ENCODE assay signal across 18 mouse cellular contexts in genomic region chr8:97936836-97937235, GRCm38 (mm10).
DNase-seq lines count a peak whose midpoint lies in the region; ATAC-seq and TF ChIP-seq lines count a peak whose summit lies in the region.
"Had no signal": no experiment of that assay in that cellular context is flagged by ENCODE, and none has a peak within 500 bp of the region (broad histone marks: within the 10 kb centered on the region; RNA-seq: fewer than 3 reads in every experiment).

No protein-coding gene starts in this region.

- DNase-seq in forebrain, postnatal 0 days: peak; percentile 4
- DNase-seq in midbrain, embryonic 14.5 days: peak; percentile 25
- peak; percentile 19 for DNase-seq in cerebellum, adult 9-10 months
- DNase-seq in retina, postnatal 1 day: peak; percentile 46
- no peak for DNase-seq in frontal cortex, postnatal 10 days (ENCODE audit: low spot score in 2 of 2)
- DNase-seq in adipocyte (ENCODE audit: low spot score): no peak
- DNase-seq: adrenal gland, adult 2 months; embryo, embryonic 11 days; lung, postnatal 14 days; thymus, adult 18-20 months had no signal

- no peaks in the 10 kb centered on the region for H3K4me1 ChIP-seq in forebrain, postnatal 0 days (ENCODE audit: insufficient read depth)
- H3K4me1 ChIP-seq in forebrain, embryonic 16.5 days (replicated peaks; ENCODE audit: control insufficient read depth, insufficient read depth, low read length): no peaks in the 10 kb centered on the region
- H3K4me1 ChIP-seq in midbrain, embryonic 14.5 days (ENCODE audit: control insufficient read depth, insufficient read depth, low read length): no peaks in the 10 kb centered on the region
- no peaks in the 10 kb centered on the region for H3K4me1 ChIP-seq in midbrain, embryonic 13.5 days (replicated peaks)
- H3K4me1 ChIP-seq: embryonic facial prominence, embryonic 15.5 days; forebrain, embryonic 12.5 days; heart, embryonic 12.5 days; limb, embryonic 15.5 days had no signal

- no peaks in the 10 kb centered on the region for H3K27me3 ChIP-seq in forebrain, postnatal 0 days (ENCODE audit: insufficient read depth, low read length)
- H3K27me3 ChIP-seq in forebrain, embryonic 16.5 days (replicated peaks; ENCODE audit: control insufficient read depth, insufficient read depth, low read length): no peaks in the 10 kb centered on the region
- H3K27me3 ChIP-seq in midbrain, embryonic 14.5 days (ENCODE audit: control insufficient read depth, insufficient read depth, low read length): no peaks in the 10 kb centered on the region
- no peaks in the 10 kb centered on the region for H3K27me3 ChIP-seq in midbrain, embryonic 13.5 days
- H3K27me3 ChIP-seq: embryonic facial prominence, embryonic 15.5 days; forebrain, embryonic 12.5 days; heart, embryonic 12.5 days; limb, embryonic 15.5 days had no signal

- WGBS in forebrain, postnatal 0 days: 47% methylated on average over 3 of the region's 3 CpGs
- 57% methylated on average over 3 of the region's 3 CpGs for WGBS in forebrain, embryonic 16.5 days
- 67% methylated on average over 3 of the region's 3 CpGs for WGBS in midbrain, embryonic 14.5 days
- WGBS in midbrain, embryonic 13.5 days: 83% methylated on average over 3 of the region's 3 CpGs

- no peak overlapping the region for H3K4me2 ChIP-seq in forebrain, postnatal 0 days (ENCODE audit: low read depth)
- no peak overlapping the region for H3K4me2 ChIP-seq in forebrain, embryonic 16.5 days (ENCODE audit: low read length)
- H3K4me2 ChIP-seq in midbrain, embryonic 14.5 days (ENCODE audit: low read length): no peak overlapping the region
- H3K4me2 ChIP-seq in midbrain, embryonic 13.5 days (replicated peaks): no peak overlapping the region
- H3K4me2 ChIP-seq: embryonic facial prominence, embryonic 15.5 days; forebrain, embryonic 12.5 days; heart, embryonic 12.5 days; limb, embryonic 15.5 days had no signal

- ATAC-seq in forebrain, postnatal 0 days: no peak
- no peak for ATAC-seq in forebrain, embryonic 16.5 days
- ATAC-seq in midbrain, embryonic 14.5 days (ENCODE audit: low FRiP score, low TSS enrichment): no peak
- ATAC-seq in midbrain, embryonic 13.5 days: no peak
- ATAC-seq: intestine, postnatal 0 days had no signal

- H3K9me3 ChIP-seq in forebrain, postnatal 0 days (ENCODE audit: low read length): no peaks in the 10 kb centered on the region
- no peaks in the 10 kb centered on the region for H3K9me3 ChIP-seq in forebrain, embryonic 16.5 days (ENCODE audit: control insufficient read depth, low read length)
- H3K9me3 ChIP-seq in midbrain, embryonic 14.5 days (ENCODE audit: control insufficient read depth, low read length): no peaks in the 10 kb centered on the region
- no peaks in the 10 kb centered on the region for H3K9me3 ChIP-seq in midbrain, embryonic 13.5 days
- H3K9me3 ChIP-seq: embryonic facial prominence, embryonic 15.5 days; forebrain, embryonic 12.5 days; heart, embryonic 12.5 days; limb, embryonic 15.5 days had no signal

- no peaks in the 10 kb centered on the region for H3K36me3 ChIP-seq in forebrain, postnatal 0 days (ENCODE audit: insufficient read depth)
- no peaks in the 10 kb centered on the region for H3K36me3 ChIP-seq in forebrain, embryonic 16.5 days (ENCODE audit: control insufficient read depth, insufficient read depth)
- no peaks in the 10 kb centered on the region for H3K36me3 ChIP-seq in midbrain, embryonic 14.5 days (ENCODE audit: control insufficient read depth, insufficient read depth, low read length)
- H3K36me3 ChIP-seq in midbrain, embryonic 13.5 days: no peaks in the 10 kb centered on the region
- H3K36me3 ChIP-seq: embryonic facial prominence, embryonic 15.5 days; forebrain, embryonic 12.5 days; heart, embryonic 12.5 days; limb, embryonic 15.5 days had no signal

- H3K4me3 ChIP-seq in forebrain, postnatal 0 days (ENCODE audit: low read depth, low read length): no peak overlapping the region
- H3K4me3 ChIP-seq in forebrain, embryonic 16.5 days (replicated peaks; ENCODE audit: low read length): no peak overlapping the region
- no peak overlapping the region for H3K4me3 ChIP-seq in midbrain, embryonic 14.5 days (replicated peaks; ENCODE audit: low read depth, low read length)
- no peak overlapping the region for H3K4me3 ChIP-seq in midbrain, embryonic 13.5 days (replicated peaks)
- H3K4me3 ChIP-seq: embryonic facial prominence, embryonic 15.5 days; forebrain, embryonic 12.5 days; heart, embryonic 12.5 days; layer of hippocampus, adult 2 months; limb, embryonic 15.5 days had no signal

- H3K27ac ChIP-seq in forebrain, postnatal 0 days (ENCODE audit: low read depth, low read length): no peak overlapping the region
- no peak overlapping the region for H3K27ac ChIP-seq in forebrain, embryonic 16.5 days (ENCODE audit: low read length)
- H3K27ac ChIP-seq in midbrain, embryonic 14.5 days (replicated peaks; ENCODE audit: low read depth, low read length): no peak overlapping the region
- H3K27ac ChIP-seq in midbrain, embryonic 13.5 days: no peak overlapping the region
- H3K27ac ChIP-seq: embryonic facial prominence, embryonic 15.5 days; forebrain, embryonic 12.5 days; layer of hippocampus, adult 2 months; limb, embryonic 15.5 days had no signal

- no peak overlapping the region for H3K9ac ChIP-seq in forebrain, postnatal 0 days
- H3K9ac ChIP-seq in forebrain, embryonic 16.5 days (replicated peaks; ENCODE audit: low read depth, low read length): no peak overlapping the region
- no peak overlapping the region for H3K9ac ChIP-seq in midbrain, embryonic 14.5 days (replicated peaks; ENCODE audit: low read length)
- H3K9ac ChIP-seq in midbrain, embryonic 13.5 days (replicated peaks): no peak overlapping the region
- H3K9ac ChIP-seq: embryonic facial prominence, embryonic 15.5 days; forebrain, embryonic 12.5 days; heart, embryonic 12.5 days; limb, embryonic 15.5 days had no signal

- no peak for TF ChIP-seq CTCF in forebrain, postnatal 0 days (IDR thresholded peaks at IDR 0.05; ENCODE audit: low read depth)

Comparison
In these comparisons a context has a peak if more than half of its experiments do, and no peak if none do; other contexts are left out.
1. DNase-seq: peak in forebrain, postnatal 0 days (single experiment), midbrain, embryonic 14.5 days (single experiment), cerebellum, adult 9-10 months (single experiment) and retina, postnatal 1 day (single experiment); none in frontal cortex, postnatal 10 days (0 of 2) and adipocyte (single experiment).